Mouse (Mus musculus) neural tube, embryonic 14.5 days (tissue): ENCODE measurements around the gene Usp6nl. TPM values are rescaled to one million over a fixed set of nuclear protein-coding genes. Genes with fewer than 3 reads are reported as not detected.

Experiments used
- ATAC-seq: fragments of 200-750 bp; cut with Nextera tagmentation; 2 replicates; pipeline ENCODE4 v1.8.0; 2017; ENCODE audit warnings: low read depth, mild to moderate bottlenecking, moderate TSS enrichment, moderate library complexity
- H3K27ac ChIP-seq: fragments of 300-500 bp; sonication (generic); 2 replicates; pipeline ENCODE4 v1.5.1; 2014; ENCODE audit warnings: low read depth, mild to moderate bottlenecking, control low read depth, low read length, moderate library complexity, mixed read lengths
- H3K27me3 ChIP-seq: fragments of 300-500 bp; sonication (generic); 2 replicates; pipeline ENCODE4 v1.6.1; 2014; ENCODE audit warnings: low read length; ENCODE audit not compliant: control insufficient read depth, insufficient read depth
- H3K36me3 ChIP-seq: fragments of 300-500 bp; sonication (generic); 2 replicates; pipeline ENCODE4 v1.6.1; 2014; ENCODE audit warnings: low read length, mixed read lengths; ENCODE audit not compliant: control insufficient read depth, insufficient read depth
- H3K4me1 ChIP-seq: fragments of 300-500 bp; sonication (generic); 2 replicates; pipeline ENCODE4 v1.6.1; 2014; ENCODE audit warnings: low read length; ENCODE audit not compliant: control insufficient read depth, insufficient read depth
- H3K4me2 ChIP-seq: fragments of 300-500 bp; sonication (generic); 2 replicates; pipeline ENCODE4 v1.6.1; 2014; ENCODE audit warnings: mild to moderate bottlenecking, low read depth, low read length, control low read depth
- H3K4me3 ChIP-seq: fragments of 300-500 bp; sonication (generic); 2 replicates; pipeline ENCODE4 v1.5.1; 2014; ENCODE audit warnings: low read depth, low read length, control low read depth, mixed read lengths
- H3K9ac ChIP-seq: fragments of 300-500 bp; sonication (generic); replicated peaks from 2 replicates; pipeline ENCODE4 v1.6.1; 2014; ENCODE audit warnings: low read depth, mild to moderate bottlenecking, control low read depth, low read length, mixed read lengths
- H3K9me3 ChIP-seq: fragments of 300-500 bp; sonication (generic); 2 replicates; pipeline ENCODE4 v1.6.1; 2016; ENCODE audit warnings: low read length; ENCODE audit not compliant: control insufficient read depth
- WGBS: fragments of 180-500 bp; shearing (Covaris S2); extraction: QIAGEN DNeasy Blood & Tissue Kit; methylation state at CpG from one replicate; pipeline ENCODE4 v1.1.7; 2014; 5-methylcytosine and 5-hydroxymethylcytosine counted together
- polyA plus RNA-seq: library from polyadenylated mRNA; unstranded; fragments of >200 nt; fragmentation: Nextera tagmentation; extraction: Ambion mirVana; gene quantifications from 2 replicates; pipeline ENCODE4 v1.2.1, GENCODE M21; 2014

Usp6nl gene
- polyA plus RNA-seq, 1 experiment from 2014 or later: 10.0 TPM

- H3K4me3 ChIP-seq: no peak overlapping the region
- H3K36me3 ChIP-seq: no peaks in the 10 kb centered on the region
- H3K9ac ChIP-seq: no peak overlapping the region
- H3K27me3 ChIP-seq: no peaks in the 10 kb centered on the region
- H3K4me1 ChIP-seq: peaks cover 8% of the 10 kb centered on the region; the same call in 1 of the 2 replicates
- 83% methylated on average over 5 of the region's 5 CpGs for WGBS
- H3K9me3 ChIP-seq: no peaks in the 10 kb centered on the region
- H3K27ac ChIP-seq: no peak overlapping the region
- no peak overlapping the region for H3K4me2 ChIP-seq
- no peak for ATAC-seq
Observed at GRCm38 (mm10) chr2:6473829-6474228, 151.4 kb downstream of the Usp6nl start.

GRCm38 (mm10) chr2:6477884-6478283, 155.4 kb downstream of the Usp6nl start:
- Histone ChIP-seq H3K36me3 (no peaks in the 10 kb centered on the region), H3K27ac (no peak overlapping the region), H3K4me3 (no peak overlapping the region), H3K9ac (no peak overlapping the region), H3K27me3 (no peaks in the 10 kb centered on the region), H3K4me1 (peaks cover 3% of the 10 kb centered on the region), H3K9me3 (no peaks in the 10 kb centered on the region), H3K4me2 (no peak overlapping the region)
- 94% methylated on average over 4 of the region's 4 CpGs for WGBS
- no peak for ATAC-seq

DNA sequence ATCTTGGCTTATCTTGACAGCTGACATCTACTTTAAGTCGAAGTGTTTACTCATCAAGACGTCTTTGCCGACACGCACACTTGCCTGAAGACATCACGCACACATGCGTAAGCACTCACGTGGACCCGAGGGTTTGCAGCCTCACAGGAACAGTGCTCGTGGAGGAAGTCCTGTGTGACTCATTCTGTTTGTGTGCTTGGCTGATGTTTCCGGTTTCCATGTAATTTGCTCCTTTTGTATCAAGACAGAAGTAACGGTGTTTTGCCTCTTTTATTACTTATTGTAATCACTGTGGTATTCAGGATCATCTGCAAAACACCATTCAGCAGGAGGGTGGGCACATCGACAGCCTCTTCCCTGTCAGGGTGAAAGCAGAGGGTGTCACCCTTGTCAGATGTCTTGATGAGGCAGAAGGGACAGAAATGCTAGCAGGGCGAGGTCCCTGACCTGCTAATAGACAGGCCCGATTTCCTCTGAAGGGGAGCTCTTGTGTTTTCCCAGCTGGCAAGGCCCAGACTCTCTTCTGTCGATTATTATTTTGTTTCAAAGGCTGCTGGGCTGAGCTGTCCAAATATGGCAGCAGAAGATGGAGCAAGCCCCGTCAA, 156.0 kb downstream of the Usp6nl start:
- Histone ChIP-seq H3K4me2 (no peak overlapping the region), H3K27ac (peak overlapping the region; percentile 45; the same call in 1 of the 2 replicates), H3K27me3 (no peaks in the 10 kb centered on the region), H3K4me3 (no peak overlapping the region), H3K36me3 (no peaks in the 10 kb centered on the region), H3K4me1 (peaks cover 6% of the 10 kb centered on the region), H3K9me3 (no peaks in the 10 kb centered on the region), H3K9ac (no peak overlapping the region)
- ATAC-seq: peak; percentile 5; the same call in 1 of the 2 replicates
- 61% methylated on average over 16 of the region's 16 CpGs for WGBS

DNA sequence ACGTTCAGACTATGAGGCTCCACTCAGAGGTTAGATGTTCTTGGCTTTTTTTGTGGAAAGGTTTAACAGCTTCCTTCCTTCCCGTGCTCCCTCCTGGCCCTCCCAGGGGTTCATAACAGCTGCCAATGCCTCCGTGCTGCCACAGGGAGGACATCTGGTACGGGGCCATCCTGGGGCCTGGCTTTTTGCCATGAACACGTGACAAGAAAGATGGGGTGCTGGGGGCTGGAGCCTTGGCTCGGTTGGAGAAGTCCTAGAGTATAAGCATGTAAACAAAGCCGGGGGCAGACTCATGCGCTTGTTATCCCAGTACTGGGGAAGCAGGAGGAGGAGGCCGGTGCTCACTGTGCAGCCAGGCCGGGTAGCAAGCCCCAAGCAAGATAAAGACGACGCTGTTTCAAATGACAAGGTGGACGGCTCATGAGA, 156.5 kb downstream of the Usp6nl start:
- no peak overlapping the region for H3K4me2 ChIP-seq
- no peak overlapping the region for H3K4me3 ChIP-seq
- H3K4me1 ChIP-seq: peaks cover 9% of the 10 kb centered on the region
- no peaks in the 10 kb centered on the region for H3K27me3 ChIP-seq
- ATAC-seq: peak; percentile 68
- no peak overlapping the region for H3K9ac ChIP-seq
- H3K36me3 ChIP-seq: no peaks in the 10 kb centered on the region
- H3K9me3 ChIP-seq: no peaks in the 10 kb centered on the region
- WGBS: 37% methylated on average over 13 of the region's 13 CpGs
- peak overlapping the region; percentile 45; the same call in 1 of the 2 replicates for H3K27ac ChIP-seq

DNA sequence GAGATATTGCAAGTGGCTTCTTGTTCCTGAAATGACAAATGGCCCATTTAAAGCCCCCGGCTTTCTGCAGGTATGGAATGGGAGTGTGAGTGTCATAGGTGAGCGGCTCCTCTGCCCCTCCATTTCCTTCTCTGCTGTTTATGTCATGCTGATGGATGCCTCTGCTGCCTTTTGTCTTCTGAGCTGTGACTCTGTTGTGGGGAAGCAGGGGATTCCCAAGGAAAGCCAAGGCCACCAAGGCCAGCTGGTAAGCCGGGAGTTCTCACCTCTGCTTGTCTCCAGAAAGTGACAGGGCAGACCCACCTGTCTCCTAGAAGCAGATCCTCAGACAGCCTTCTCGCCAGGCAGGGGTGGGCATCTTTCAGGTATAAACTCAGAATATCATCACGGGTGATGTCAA, 157.2 kb downstream of the Usp6nl start:
- Histone ChIP-seq H3K36me3 (no peaks in the 10 kb centered on the region), H3K9me3 (no peaks in the 10 kb centered on the region), H3K4me3 (no peak overlapping the region), H3K4me2 (no peak overlapping the region), H3K27me3 (no peaks in the 10 kb centered on the region), H3K27ac (no peak overlapping the region), H3K4me1 (peaks cover 9% of the 10 kb centered on the region), H3K9ac (no peak overlapping the region)
- 60% methylated on average over 5 of the region's 5 CpGs for WGBS
- no peak for ATAC-seq

DNA sequence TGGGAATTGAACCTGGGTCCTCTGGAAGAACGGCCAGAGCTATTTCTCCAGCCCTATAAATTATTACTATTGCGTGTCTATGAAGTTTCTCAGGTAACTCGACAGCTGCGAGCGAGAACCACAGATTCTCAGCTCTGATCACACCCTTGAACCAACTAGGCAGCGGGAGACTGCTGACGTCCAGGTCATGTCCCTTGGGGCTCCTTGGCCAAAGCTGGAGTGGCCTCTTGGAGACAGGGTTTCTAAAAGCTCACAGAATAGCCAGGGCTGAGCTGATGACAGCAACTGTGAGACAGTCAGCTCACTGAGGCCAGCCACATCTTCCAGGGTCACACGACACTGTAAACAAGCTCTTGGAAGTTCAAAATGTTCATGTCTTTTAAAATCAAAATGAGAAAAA, 159.5 kb downstream of the Usp6nl start:
- no peak for ATAC-seq
- WGBS: 92% methylated on average over 8 of the region's 8 CpGs
- no peak overlapping the region for H3K27ac ChIP-seq

GRCm38 (mm10) chr2:6482411-6482810, 159.9 kb downstream of the Usp6nl start:
- no peaks in the 10 kb centered on the region for H3K27me3 ChIP-seq
- no peaks in the 10 kb centered on the region for H3K36me3 ChIP-seq
- H3K27ac ChIP-seq: peak overlapping the region; percentile 52; the same call in 1 of the 2 replicates
- no peak overlapping the region for H3K4me3 ChIP-seq
- no peak overlapping the region for H3K9ac ChIP-seq
- H3K9me3 ChIP-seq: no peaks in the 10 kb centered on the region
- peaks cover 9% of the 10 kb centered on the region for H3K4me1 ChIP-seq
- ATAC-seq: no peak
- 43% methylated on average over 3 of the region's 3 CpGs for WGBS
- no peak overlapping the region for H3K4me2 ChIP-seq

More for the DNA sequence above, 159.5 kb downstream of the Usp6nl start:
- Histone ChIP-seq H3K4me2 (no peak overlapping the region), H3K4me3 (no peak overlapping the region), H3K27me3 (no peaks in the 10 kb centered on the region), H3K4me1 (peaks cover 9% of the 10 kb centered on the region), H3K9me3 (no peaks in the 10 kb centered on the region), H3K9ac (no peak overlapping the region), H3K36me3 (no peaks in the 10 kb centered on the region)

- Histone ChIP-seq H3K9ac (no peak overlapping the region), H3K4me2 (no peak overlapping the region), H3K27ac (peak overlapping the region; percentile 52; the same call in 1 of the 2 replicates), H3K9me3 (no peaks in the 10 kb centered on the region), H3K27me3 (no peaks in the 10 kb centered on the region), H3K4me1 (peaks cover 9% of the 10 kb centered on the region), H3K36me3 (no peaks in the 10 kb centered on the region), H3K4me3 (no peak overlapping the region)
- peak; percentile 76 for ATAC-seq
- WGBS: 28% methylated on average over 8 of the region's 8 CpGs
Observed at GRCm38 (mm10) chr2:6483081-6483992, 160.9 kb downstream of the Usp6nl start.

DNA sequence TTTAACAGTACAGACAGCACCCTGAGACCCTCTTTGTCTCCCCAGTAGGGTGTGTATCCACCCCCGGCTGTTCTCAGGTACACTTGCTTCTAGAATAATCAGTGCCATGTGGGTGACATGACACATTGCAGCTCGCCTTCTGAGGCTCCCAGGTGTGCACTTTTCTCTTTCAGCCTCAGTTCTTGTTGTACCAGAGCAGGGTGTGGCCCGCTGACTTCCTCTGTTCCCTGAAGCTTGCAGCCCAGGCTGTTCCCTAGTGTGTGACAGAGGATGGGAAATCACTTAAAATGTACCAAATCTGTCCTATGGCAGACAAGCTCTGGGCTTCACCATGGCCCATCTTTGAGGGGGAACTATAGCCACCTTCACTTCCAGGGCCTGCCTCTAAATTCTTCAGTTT, 161.7 kb downstream of the Usp6nl start:
- Histone ChIP-seq H3K9ac (no peak overlapping the region), H3K27me3 (no peaks in the 10 kb centered on the region), H3K36me3 (no peaks in the 10 kb centered on the region), H3K4me2 (no peak overlapping the region), H3K27ac (no peak overlapping the region), H3K4me3 (no peak overlapping the region), H3K4me1 (peaks cover 6% of the 10 kb centered on the region), H3K9me3 (no peaks in the 10 kb centered on the region)
- ATAC-seq: no peak
- 91% methylated on average over 3 of the region's 3 CpGs for WGBS
